Mouse (Mus musculus): ENCODE results near the gene Iqcc. TPM values are rescaled to one million over a fixed set of nuclear protein-coding genes. Genes with fewer than 3 reads are reported as not detected.
A peak's percentile ranks its signal among the peaks of the same experiment; 100 is the strongest.

Iqcc gene
- total RNA-seq, 2 experiments from 2014 or later: 25.9 to 27.2 TPM

DNA sequence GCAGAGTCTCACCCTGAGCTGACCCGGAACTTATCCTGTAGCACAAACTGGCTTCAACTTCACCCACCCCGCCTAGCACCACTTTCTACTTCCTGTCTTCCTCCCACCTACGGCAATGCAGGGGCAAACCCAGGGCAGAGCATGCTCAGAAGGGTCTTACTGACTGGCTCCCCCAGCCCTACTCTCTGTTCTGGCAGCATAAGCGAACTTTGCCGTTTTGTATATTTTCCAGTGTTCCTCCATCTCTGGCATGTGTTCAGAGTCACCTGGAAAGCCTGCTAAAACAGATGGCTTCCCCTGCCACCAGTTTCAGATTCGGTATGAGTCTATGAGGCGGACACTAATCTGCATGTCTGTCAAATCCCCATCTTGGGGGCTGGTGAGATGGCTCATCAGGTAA, 38.6 kb downstream of the Iqcc start:
- DNase-seq (ENCODE audit: low spot score in 2 of 2): no peak

DNA sequence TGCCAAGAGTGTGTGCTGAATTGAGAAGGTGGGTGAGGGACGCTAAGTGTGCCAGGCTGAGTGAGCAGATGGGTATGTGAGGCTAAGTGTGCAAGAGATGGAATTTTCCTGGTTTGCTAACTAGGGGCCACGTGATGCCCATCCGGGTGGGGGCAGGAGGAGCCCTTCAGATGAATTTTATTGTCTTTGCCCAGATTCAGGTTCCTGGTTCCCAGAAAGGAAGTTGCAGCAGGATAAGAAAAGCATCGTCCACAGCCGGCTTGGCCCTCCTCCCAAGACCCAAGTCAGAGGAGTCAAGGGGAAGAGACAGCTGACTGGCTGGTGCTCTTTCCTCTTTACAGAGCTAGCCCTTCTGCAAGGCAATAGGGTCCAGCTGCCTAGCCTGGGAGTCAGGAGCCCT, 40.4 kb downstream of the Iqcc start, which contains the start of gene Fam167b:
Gene Fam167b, minus strand, starts transcription at position 84 of the 400 bp plus-strand sequence.
- no peak for DNase-seq (ENCODE audit: low spot score in 2 of 2)

DNA sequence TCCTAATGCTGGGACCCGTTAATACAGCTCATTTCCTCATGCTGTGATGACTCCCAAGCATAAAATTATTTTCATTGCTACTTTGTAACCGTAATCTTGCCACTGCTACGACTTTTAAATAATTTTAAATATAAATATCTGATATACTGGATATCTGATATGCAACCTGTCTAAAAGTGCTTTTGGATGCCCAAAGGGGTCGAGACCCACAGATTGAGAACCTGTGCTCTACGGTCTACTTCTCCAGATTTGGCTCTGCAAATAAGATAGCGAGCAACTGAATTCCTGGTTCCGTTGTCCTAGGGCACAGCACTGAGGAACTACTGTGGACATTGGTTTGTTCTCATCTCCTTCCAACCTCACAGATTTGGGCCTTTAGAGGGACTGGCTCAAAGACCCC, 41.2 kb downstream of the Iqcc start:
- no peak for DNase-seq (ENCODE audit: low spot score in 2 of 2)

DNA sequence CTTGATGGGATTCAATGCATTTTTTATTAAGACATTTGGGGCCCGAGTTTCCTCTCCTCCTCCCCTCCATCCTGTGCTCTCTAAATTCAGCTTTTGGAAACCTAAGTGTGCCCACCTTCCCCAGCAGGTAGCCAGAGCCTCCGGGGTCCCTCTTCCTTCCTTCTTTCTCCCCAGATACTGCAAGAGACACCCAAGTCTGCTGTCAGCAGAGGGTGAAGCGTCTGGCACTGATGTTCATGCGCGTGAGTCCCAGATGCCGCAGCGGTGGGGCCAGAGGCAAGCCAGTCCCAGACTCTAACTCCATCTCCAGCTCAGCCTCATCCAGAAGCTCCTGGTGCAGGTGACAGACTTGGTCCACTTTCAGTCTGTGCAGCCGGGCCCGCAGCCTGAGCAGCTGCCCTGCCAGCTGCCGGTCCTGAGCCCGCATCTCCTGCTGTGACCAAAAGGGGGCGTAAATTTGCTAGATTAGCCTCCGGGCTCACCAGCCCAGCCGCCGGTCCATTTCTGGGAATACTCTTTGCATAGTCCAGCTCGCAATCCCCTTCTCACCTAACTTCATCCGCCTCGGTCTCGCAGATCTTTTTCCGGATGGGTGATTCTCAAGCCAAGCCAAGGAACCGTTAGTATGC, 41.9 kb downstream of the Iqcc start:
- DNase-seq (ENCODE audit: low spot score in 2 of 2): peak; percentile 48 to 50

DNA sequence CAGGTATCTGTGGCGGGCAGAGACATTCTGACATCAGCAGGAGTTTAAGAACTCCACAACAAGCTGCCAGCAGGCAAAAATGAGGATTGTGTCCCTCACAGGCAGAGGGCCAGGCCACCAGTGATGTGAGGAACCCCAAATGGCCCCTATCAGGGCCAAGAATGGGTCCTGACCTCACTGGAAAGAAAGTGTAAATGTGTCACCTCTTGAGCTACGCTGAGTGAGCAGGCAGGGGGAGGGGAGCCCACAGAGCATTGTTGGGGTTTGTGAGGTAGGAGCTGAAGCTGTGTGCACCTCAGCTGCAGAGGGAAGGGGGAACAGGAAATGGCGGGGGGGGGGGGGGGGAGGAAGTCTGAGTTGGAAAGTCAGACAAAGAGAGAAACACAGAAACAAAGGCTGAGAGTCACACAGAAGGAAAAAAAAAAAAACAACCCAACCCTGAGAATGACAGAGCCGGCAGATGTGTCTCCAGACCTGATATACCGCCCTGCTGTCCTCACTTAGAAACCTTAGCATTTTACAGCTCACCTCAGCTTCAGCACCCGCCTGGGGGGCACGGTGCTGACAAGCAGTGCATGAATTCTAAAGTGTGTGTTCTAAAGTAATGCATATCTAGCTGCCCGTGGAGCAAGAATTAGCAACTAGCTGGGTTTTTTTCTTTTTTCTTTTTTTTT, 43.6 kb downstream of the Iqcc start:
- no peak for DNase-seq (ENCODE audit: low spot score in 2 of 2)

DNA sequence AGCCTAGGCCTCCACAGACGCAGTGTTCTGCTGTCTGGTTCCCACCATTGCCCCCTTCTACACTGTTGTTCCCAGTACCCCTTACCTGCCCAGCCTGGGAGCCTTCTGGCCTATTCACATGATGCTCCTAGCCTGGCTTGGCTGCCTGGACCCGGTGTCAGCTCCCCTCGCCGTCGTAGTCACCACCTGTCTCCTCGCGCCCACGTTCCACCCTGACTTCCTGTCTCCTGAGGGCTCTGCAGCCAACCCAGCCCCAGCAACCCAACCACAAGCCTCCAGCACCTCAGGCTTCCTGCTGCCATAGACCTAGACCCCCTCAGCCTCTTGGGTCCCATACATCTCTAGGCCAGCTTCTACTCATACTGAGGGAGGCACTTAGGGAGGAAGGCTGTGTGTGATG, 45.5 kb downstream of the Iqcc start, which contains the start of gene Lck:
Gene Lck, minus strand, starts transcription at position 212 of the 400 bp plus-strand sequence.
- no peak for DNase-seq (ENCODE audit: low spot score in 2 of 2)

DNA sequence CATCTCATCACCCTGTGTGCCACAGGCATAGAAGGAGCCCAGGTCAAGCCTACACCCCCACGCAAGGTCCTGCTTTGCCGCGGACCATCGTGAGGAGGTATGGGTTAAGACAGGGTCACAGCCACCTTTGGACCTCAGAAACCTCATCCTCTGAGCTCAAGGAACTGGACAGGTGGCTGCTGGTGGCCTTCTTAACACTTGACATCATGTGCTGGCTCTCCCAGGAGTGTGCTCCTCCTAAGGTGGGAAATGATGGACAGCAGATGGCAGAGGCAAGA, 45.9 kb downstream of the Iqcc start:
- DNase-seq (ENCODE audit: low spot score in 2 of 2): no peak

DNA sequence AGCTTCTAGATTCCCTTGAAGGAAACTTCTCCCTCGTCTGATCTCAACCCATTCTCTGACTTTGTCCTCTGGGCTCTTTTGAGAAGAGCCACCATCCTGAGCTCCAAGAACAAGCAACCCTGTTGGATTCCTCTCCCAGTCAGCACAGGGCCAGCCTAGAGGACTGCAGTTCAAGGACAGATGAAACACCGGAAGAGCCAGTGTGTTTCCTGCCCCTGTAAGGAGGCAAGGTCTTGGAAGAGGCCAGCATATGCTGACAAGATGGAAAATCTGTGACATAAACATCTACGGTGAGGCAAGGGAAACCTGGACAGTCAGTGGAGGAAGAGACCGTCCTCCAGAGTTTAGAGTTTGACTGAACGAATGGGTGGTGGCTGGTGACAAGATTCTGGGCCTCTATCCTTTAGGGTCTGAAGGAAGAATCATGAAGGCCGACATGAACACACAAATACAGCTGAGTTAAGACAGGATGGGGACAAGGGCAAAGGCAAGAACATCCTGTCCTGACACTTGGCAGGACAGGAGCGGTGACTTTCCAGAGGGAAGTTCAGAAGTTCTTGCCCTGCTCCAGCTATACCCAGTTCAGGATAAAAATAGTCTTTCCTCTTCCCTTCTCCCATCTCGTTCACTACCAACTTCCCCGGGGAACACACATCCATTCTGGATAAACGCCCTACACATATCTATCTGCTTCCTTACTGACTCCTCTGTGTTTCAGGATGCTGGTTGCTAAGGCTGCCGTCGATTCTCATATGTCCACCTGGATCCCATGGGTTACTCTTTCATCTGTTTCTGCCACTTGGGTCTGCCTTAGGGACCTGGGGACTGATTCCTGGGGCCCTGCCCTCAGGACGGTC, 46.4 kb downstream of the Iqcc start:
- DNase-seq (ENCODE audit: low spot score in 2 of 2): no peak

DNA sequence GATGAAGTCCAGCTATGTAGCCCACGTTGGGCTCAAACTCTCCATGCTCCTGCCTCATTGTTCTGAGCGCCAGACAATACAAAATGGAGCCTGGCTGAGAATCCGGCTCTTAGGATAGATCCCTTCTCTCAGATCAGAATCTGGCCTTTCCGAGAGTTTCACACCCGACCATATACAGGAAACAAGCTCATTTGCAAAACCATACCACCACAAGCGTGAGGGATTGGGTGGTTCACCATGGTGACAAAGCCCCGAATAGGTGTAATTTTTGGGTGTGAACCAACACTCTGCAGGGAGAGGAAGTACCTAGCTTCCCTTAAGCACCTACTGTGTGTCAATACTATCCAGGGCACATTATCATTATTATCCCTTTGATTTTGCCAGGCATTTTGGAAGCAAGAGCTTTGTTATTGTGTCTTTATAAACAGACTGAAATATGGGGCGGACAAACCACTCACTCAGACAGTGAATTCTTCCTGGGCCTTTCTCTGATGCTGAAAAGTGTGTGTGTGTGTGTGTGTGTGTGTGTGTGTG, 47.3 kb downstream of the Iqcc start:
- no peak for DNase-seq (ENCODE audit: low spot score in 2 of 2)

DNA sequence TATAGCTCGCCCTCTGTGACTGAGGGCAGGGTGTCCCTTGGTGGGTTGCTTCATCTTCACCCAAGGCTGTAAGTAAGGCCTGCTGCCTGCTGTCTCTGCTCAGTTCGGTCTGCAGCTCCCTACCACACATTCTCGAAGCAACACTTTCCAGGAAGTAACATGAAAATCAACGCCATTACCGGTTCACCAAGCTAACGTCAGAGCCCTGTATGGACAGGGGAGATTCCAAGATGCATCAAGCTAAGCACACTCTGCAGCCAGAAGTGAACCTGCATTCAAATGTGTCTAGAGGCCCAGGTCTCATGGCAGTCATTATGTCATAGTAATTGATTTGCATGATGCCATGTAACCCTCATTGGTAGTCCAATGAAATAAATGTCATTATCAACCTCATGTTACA, 48.9 kb downstream of the Iqcc start:
- DNase-seq (ENCODE audit: low spot score in 2 of 2): no peak

DNA sequence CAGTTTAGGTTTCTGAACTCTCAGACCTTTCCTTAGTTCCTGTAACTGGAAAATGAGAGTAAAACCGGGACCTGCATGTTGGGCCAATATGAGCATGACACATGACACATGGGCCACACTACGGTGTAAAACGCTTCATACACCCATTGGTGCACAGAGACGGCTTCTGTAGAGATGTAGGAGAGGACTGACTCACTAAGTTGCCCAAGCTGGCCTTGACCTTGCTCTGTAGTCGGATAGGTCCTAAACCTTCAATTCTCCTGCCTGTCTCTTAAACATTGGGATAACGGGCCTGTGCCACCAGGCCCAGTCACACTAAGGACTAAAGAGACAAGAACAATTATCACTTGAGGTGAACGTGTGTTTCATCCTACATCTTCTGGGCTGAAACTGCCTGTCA, 50.5 kb downstream of the Iqcc start:
- DNase-seq (ENCODE audit: low spot score in 2 of 2): no peak

DNA sequence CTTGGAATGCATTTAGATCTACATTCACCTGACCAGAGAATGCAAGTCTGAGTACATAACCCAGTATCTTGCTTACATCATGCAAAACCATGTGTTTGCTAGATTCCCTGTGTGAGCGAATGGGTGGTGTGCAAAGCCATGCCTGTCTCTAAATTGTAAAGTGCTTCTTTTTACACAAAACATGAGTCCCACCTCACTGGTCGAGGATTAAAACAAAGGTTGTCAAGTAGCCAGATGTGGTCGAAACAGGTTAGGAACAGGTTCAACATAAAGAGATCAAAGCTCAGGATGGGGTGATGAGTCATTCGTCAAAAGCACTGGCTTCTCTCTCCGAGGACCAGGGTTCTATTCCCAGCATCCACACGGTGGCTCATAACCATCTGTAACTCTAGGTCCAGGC, 53.8 kb downstream of the Iqcc start:
- no peak for DNase-seq (ENCODE audit: low spot score in 2 of 2)

Other genes starting within 250 kb of the Iqcc start
- 1 to 10 TPM; 4.8 to 5.0 TPM for gene Zbtb8a, start 241.0 kb downstream of the Iqcc start, total RNA-seq (2021)
- 1 to 10 TPM; 6.2 to 7.2 TPM for gene Zbtb8b, start 178.2 kb downstream of the Iqcc start, total RNA-seq (2021)
- gene Bsdc1, start 157.5 kb downstream of the Iqcc start, total RNA-seq (2021): 10 to 100 TPM; 59.8 to 62.7 TPM
- not detected for gene Tssk3, start 128.1 kb downstream of the Iqcc start, total RNA-seq (2021)
- gene Fam229a, start 127.9 kb downstream of the Iqcc start, total RNA-seq (2021): under 1 TPM in 1 of 2 experiments, not detected in 1; 0.66 TPM
- 10 to 100 TPM; 58.3 to 84.6 TPM for gene Marcksl1, start 105.5 kb downstream of the Iqcc start, total RNA-seq (2021)
- 10 to 100 TPM; 21.5 to 22.7 TPM for gene Hdac1, start 76.4 kb downstream of the Iqcc start, total RNA-seq (2021)
- 1 to 10 TPM; 1.2 to 4.4 TPM for gene Lck, start 45.5 kb downstream of the Iqcc start, total RNA-seq (2021)
- gene Fam167b, start 40.5 kb downstream of the Iqcc start, total RNA-seq (2021): under 1 TPM in 1 of 2 experiments, not detected in 1; 0.46 TPM
- gene Eif3i, start 18.5 kb downstream of the Iqcc start, total RNA-seq (2021): 100 to 1,000 TPM; 124 to 128 TPM
- gene Tmem234, start 18.4 kb downstream of the Iqcc start, total RNA-seq (2021): 10 to 100 TPM; 89.2 to 90.1 TPM
- gene Dcdc2b, start 4.8 kb downstream of the Iqcc start, total RNA-seq (2021): 1 to 10 TPM; 4.1 to 4.5 TPM
- 10 to 100 TPM; 45.9 to 53.5 TPM for gene Ccdc28b, start 4.8 kb upstream of the Iqcc start, total RNA-seq (2021)
- gene Txlna, start 22.0 kb upstream of the Iqcc start, total RNA-seq (2021): 10 to 100 TPM; 41.2 to 42.4 TPM
- gene Kpna6, start 53.7 kb upstream of the Iqcc start, total RNA-seq (2021): 10 to 100 TPM; 91.4 to 93.4 TPM
- 10 to 100 TPM; 14.5 to 14.9 TPM for gene Tmem39b, start 77.7 kb upstream of the Iqcc start, total RNA-seq (2021)
- gene Khdrbs1, start 123.2 kb upstream of the Iqcc start, total RNA-seq (2021): 10 to 100 TPM; 92.3 to 98.4 TPM
- gene Ptp4a2, start 192.1 kb upstream of the Iqcc start, total RNA-seq (2021): 100 to 1,000 TPM; 137 to 141 TPM

Data from left cerebral cortex, adult 18-20 months (tissue).